Mouse (Mus musculus): ENCODE measurements around the gene Myl9. TPM values are rescaled to one million over a fixed set of nuclear protein-coding genes. Genes with fewer than 3 reads are reported as not detected.

Gene Myl9
- 23.3 and 43.0 TPM in 2 replicates for polyA plus RNA-seq (2014; fragmentation: Nextera tagmentation; extraction: Ambion mirVana)

GRCm38 (mm10) chr2:156774738-156775454 is at the start of gene Myl9:
Myl9 (plus strand) TSS chr2:156775420.
- peak within 1 kb of the TSS; percentile 28; the same call in 1 of the 2 replicates for H3K27ac ChIP-seq (ENCODE audit: low read depth, low read length)
- peak within 1 kb of the TSS; percentile 29 for H3K4me3 ChIP-seq (ENCODE audit: low read depth, low read length)
- peak within 1 kb of the TSS; percentile 66 for H3K4me2 ChIP-seq (ENCODE audit: low read depth, low read length)
- no peaks in the 10 kb centered on the region for H3K27me3 ChIP-seq (ENCODE audit: control insufficient read depth, insufficient read depth, low read length)
- H3K36me3 ChIP-seq (ENCODE audit: control insufficient read depth, insufficient read depth, low read length): no peaks in the 10 kb centered on the region
- 0 out of 2 replicates have a peak, but pooled peaks cover 4% of the 10 kb centered on the region for H3K4me1 ChIP-seq (ENCODE audit: control insufficient read depth, insufficient read depth, low read length)
- ATAC-seq (ENCODE audit: low read depth): peak; percentile 73
- WGBS: 1% methylated on average over 28 of the region's 28 CpGs
- H3K9ac ChIP-seq (replicated peaks; ENCODE audit: low read depth, low read length): peak within 1 kb of the TSS; percentile 48
- H3K9me3 ChIP-seq (ENCODE audit: control insufficient read depth, low read length): no peaks in the 10 kb centered on the region

- Histone ChIP-seq H3K9me3 (ENCODE audit: control insufficient read depth, low read length) (no peaks in the 10 kb centered on the region), H3K27ac (ENCODE audit: low read depth, low read length) (peak overlapping the region; percentile 52), H3K4me2 (ENCODE audit: low read depth, low read length) (peak overlapping the region; percentile 23; the same call in 1 of the 2 replicates), H3K27me3 (ENCODE audit: control insufficient read depth, insufficient read depth, low read length) (no peaks in the 10 kb centered on the region), H3K9ac (replicated peaks; ENCODE audit: low read depth, low read length) (0 out of 2 replicates have a peak overlapping the region, but pooled peaks have one; percentile 1), H3K4me3 (ENCODE audit: low read depth, low read length) (no peak overlapping the region), H3K4me1 (ENCODE audit: control insufficient read depth, insufficient read depth, low read length) (peaks cover 38% of the 10 kb centered on the region), H3K36me3 (ENCODE audit: control insufficient read depth, insufficient read depth, low read length) (no peaks in the 10 kb centered on the region)
- ATAC-seq (ENCODE audit: low read depth): no peak
- 11% methylated on average over 7 of the region's 7 CpGs for WGBS
Measured at GRCm38 (mm10) chr2:156726344-156726743, 48.9 kb upstream of the Myl9 start.

GRCm38 (mm10) chr2:156726878-156727277 is 48.3 kb upstream of the Myl9 start:
- ATAC-seq (ENCODE audit: low read depth): no peak
- peak overlapping the region; percentile 23; the same call in 1 of the 2 replicates for H3K4me2 ChIP-seq (ENCODE audit: low read depth, low read length)
- WGBS: 53% methylated on average over 3 of the region's 3 CpGs
- H3K9ac ChIP-seq (replicated peaks; ENCODE audit: low read depth, low read length): peak overlapping the region; percentile 1; the same call in 1 of the 2 replicates
- H3K4me3 ChIP-seq (ENCODE audit: low read depth, low read length): no peak overlapping the region
- no peaks in the 10 kb centered on the region for H3K27me3 ChIP-seq (ENCODE audit: control insufficient read depth, insufficient read depth, low read length)
- H3K9me3 ChIP-seq (ENCODE audit: control insufficient read depth, low read length): no peaks in the 10 kb centered on the region
- no peaks in the 10 kb centered on the region for H3K36me3 ChIP-seq (ENCODE audit: control insufficient read depth, insufficient read depth, low read length)
- peaks cover 38% of the 10 kb centered on the region for H3K4me1 ChIP-seq (ENCODE audit: control insufficient read depth, insufficient read depth, low read length)
- H3K27ac ChIP-seq (ENCODE audit: low read depth, low read length): peak overlapping the region; percentile 52

GRCm38 (mm10) chr2:156729537-156730469 is 45.4 kb upstream of the Myl9 start:
- Histone ChIP-seq H3K9ac (replicated peaks; ENCODE audit: low read depth, low read length) (no peak overlapping the region), H3K27ac (ENCODE audit: low read depth, low read length) (no peak overlapping the region)

GRCm38 (mm10) chr2:156730501-156730921 is 44.7 kb upstream of the Myl9 start:
- H3K36me3 ChIP-seq (ENCODE audit: control insufficient read depth, insufficient read depth, low read length): 0 out of 2 replicates have a peak, but pooled peaks cover 3% of the 10 kb centered on the region
- no peak overlapping the region for H3K4me3 ChIP-seq (ENCODE audit: low read depth, low read length)
- H3K27ac ChIP-seq (ENCODE audit: low read depth, low read length): no peak overlapping the region
- peaks cover 38% of the 10 kb centered on the region for H3K4me1 ChIP-seq (ENCODE audit: control insufficient read depth, insufficient read depth, low read length)
- H3K4me2 ChIP-seq (ENCODE audit: low read depth, low read length): no peak overlapping the region
- no peaks in the 10 kb centered on the region for H3K9me3 ChIP-seq (ENCODE audit: control insufficient read depth, low read length)
- H3K9ac ChIP-seq (replicated peaks; ENCODE audit: low read depth, low read length): no peak overlapping the region
- ATAC-seq (ENCODE audit: low read depth): no peak
- H3K27me3 ChIP-seq (ENCODE audit: control insufficient read depth, insufficient read depth, low read length): no peaks in the 10 kb centered on the region
- WGBS: 88% methylated on average over 12 of the region's 12 CpGs

More at GRCm38 (mm10) chr2:156729537-156730469, 45.4 kb upstream of the Myl9 start:
- H3K9me3 ChIP-seq (ENCODE audit: control insufficient read depth, low read length): no peaks in the 10 kb centered on the region
- WGBS: 62% methylated on average over 8 of the region's 10 CpGs
- H3K4me1 ChIP-seq (ENCODE audit: control insufficient read depth, insufficient read depth, low read length): peaks cover 41% of the 10 kb centered on the region
- no peak for ATAC-seq (ENCODE audit: low read depth)
- no peaks in the 10 kb centered on the region for H3K27me3 ChIP-seq (ENCODE audit: control insufficient read depth, insufficient read depth, low read length)
- H3K4me3 ChIP-seq (ENCODE audit: low read depth, low read length): no peak overlapping the region
- H3K4me2 ChIP-seq (ENCODE audit: low read depth, low read length): no peak overlapping the region
- 0 out of 2 replicates have a peak, but pooled peaks cover 3% of the 10 kb centered on the region for H3K36me3 ChIP-seq (ENCODE audit: control insufficient read depth, insufficient read depth, low read length)

GRCm38 (mm10) chr2:156731592-156731991 is 43.6 kb upstream of the Myl9 start:
- no peak for ATAC-seq (ENCODE audit: low read depth)
- Histone ChIP-seq H3K4me1 (ENCODE audit: control insufficient read depth, insufficient read depth, low read length) (peaks cover 27% of the 10 kb centered on the region), H3K4me3 (ENCODE audit: low read depth, low read length) (no peak overlapping the region), H3K36me3 (ENCODE audit: control insufficient read depth, insufficient read depth, low read length) (0 out of 2 replicates have a peak, but pooled peaks cover 3% of the 10 kb centered on the region), H3K4me2 (ENCODE audit: low read depth, low read length) (no peak overlapping the region), H3K27me3 (ENCODE audit: control insufficient read depth, insufficient read depth, low read length) (no peaks in the 10 kb centered on the region), H3K9me3 (ENCODE audit: control insufficient read depth, low read length) (no peaks in the 10 kb centered on the region), H3K27ac (ENCODE audit: low read depth, low read length) (no peak overlapping the region), H3K9ac (replicated peaks; ENCODE audit: low read depth, low read length) (no peak overlapping the region)

GRCm38 (mm10) chr2:156732109-156732508 is 43.1 kb upstream of the Myl9 start:
- Histone ChIP-seq H3K27ac (ENCODE audit: low read depth, low read length) (no peak overlapping the region), H3K4me3 (ENCODE audit: low read depth, low read length) (no peak overlapping the region), H3K36me3 (ENCODE audit: control insufficient read depth, insufficient read depth, low read length) (0 out of 2 replicates have a peak, but pooled peaks cover 3% of the 10 kb centered on the region), H3K4me2 (ENCODE audit: low read depth, low read length) (no peak overlapping the region), H3K9me3 (ENCODE audit: control insufficient read depth, low read length) (no peaks in the 10 kb centered on the region), H3K9ac (replicated peaks; ENCODE audit: low read depth, low read length) (no peak overlapping the region), H3K4me1 (ENCODE audit: control insufficient read depth, insufficient read depth, low read length) (peaks cover 22% of the 10 kb centered on the region), H3K27me3 (ENCODE audit: control insufficient read depth, insufficient read depth, low read length) (no peaks in the 10 kb centered on the region)
- no peak for ATAC-seq (ENCODE audit: low read depth)
- 77% methylated on average over 6 of the region's 6 CpGs for WGBS

GRCm38 (mm10) chr2:156735761-156736335 is 39.4 kb upstream of the Myl9 start:
- H3K4me1 ChIP-seq (ENCODE audit: control insufficient read depth, insufficient read depth, low read length): peaks cover 20% of the 10 kb centered on the region
- H3K4me3 ChIP-seq (ENCODE audit: low read depth, low read length): no peak overlapping the region
- H3K4me2 ChIP-seq (ENCODE audit: low read depth, low read length): no peak overlapping the region
- no peak overlapping the region for H3K27ac ChIP-seq (ENCODE audit: low read depth, low read length)
- no peaks in the 10 kb centered on the region for H3K27me3 ChIP-seq (ENCODE audit: control insufficient read depth, insufficient read depth, low read length)
- ATAC-seq (ENCODE audit: low read depth): no peak
- 81% methylated on average over 3 of the region's 3 CpGs for WGBS
- no peak overlapping the region for H3K9ac ChIP-seq (replicated peaks; ENCODE audit: low read depth, low read length)
- no peaks in the 10 kb centered on the region for H3K9me3 ChIP-seq (ENCODE audit: control insufficient read depth, low read length)
- H3K36me3 ChIP-seq (ENCODE audit: control insufficient read depth, insufficient read depth, low read length): 0 out of 2 replicates have a peak, but pooled peaks cover 3% of the 10 kb centered on the region

All from neural tube, embryonic 14.5 days (tissue).